Mouse (Mus musculus) ES-E14 (cell line): ENCODE results near the gene Aff1.

ENCODE experiments used
- CHD2 ChIP-seq: IDR thresholded peaks from 2 replicates; pipeline ENCODE4 v1.6.1; 2014; ENCODE audit warnings: mild to moderate bottlenecking, low read depth, low read length, inconsistent platforms
- HCFC1 ChIP-seq: IDR thresholded peaks from 2 replicates; pipeline ENCODE4 v1.6.1; 2012; ENCODE audit warnings: low read length, inconsistent platforms, borderline replicate concordance; ENCODE audit not compliant: insufficient read depth
- MAFK ChIP-seq: IDR thresholded peaks from 2 replicates; pipeline ENCODE4 v1.6.1; 2014; ENCODE audit warnings: mild to moderate bottlenecking, low read depth, low read length, inconsistent platforms; ENCODE audit not compliant: insufficient read depth
- ZC3H11A ChIP-seq: IDR thresholded peaks from 2 replicates; pipeline ENCODE4 v1.6.1; 2012; ENCODE audit warnings: low read depth, mild to moderate bottlenecking, inconsistent platforms, low read length, borderline replicate concordance
- ZNF384 ChIP-seq: IDR thresholded peaks from 2 replicates; pipeline ENCODE4 v1.6.1; 2012; ENCODE audit warnings: low read depth, low read length, inconsistent platforms

- TF ChIP-seq ZNF384 (no peak), ZC3H11A (no peak), MAFK (no peak), CHD2 (no peak), HCFC1 (no peak)
Observed at GRCm38 (mm10) chr5:103765356-103765755, 73.2 kb downstream of the Aff1 start.
